Mouse (Mus musculus) kidney, adult 2 months (tissue): ENCODE measurements around the gene Limch1.

Experiments
- CTCF ChIP-seq: fragments of 200-500 bp; conservative IDR thresholded peaks from 2 replicates; pipeline ENCODE4 v1.5.1; 2011; ENCODE audit warnings: low read depth, mild to moderate bottlenecking, control low read depth, low read length, moderate library complexity, mixed read lengths; ENCODE audit not compliant: insufficient read depth, insufficient read length
- POLR2A ChIP-seq: fragments of 200-500 bp; IDR thresholded peaks from one replicate; pipeline ENCODE4 v1.6.1; 2011; ENCODE audit warnings: low read depth, low read length, control low read depth

DNA sequence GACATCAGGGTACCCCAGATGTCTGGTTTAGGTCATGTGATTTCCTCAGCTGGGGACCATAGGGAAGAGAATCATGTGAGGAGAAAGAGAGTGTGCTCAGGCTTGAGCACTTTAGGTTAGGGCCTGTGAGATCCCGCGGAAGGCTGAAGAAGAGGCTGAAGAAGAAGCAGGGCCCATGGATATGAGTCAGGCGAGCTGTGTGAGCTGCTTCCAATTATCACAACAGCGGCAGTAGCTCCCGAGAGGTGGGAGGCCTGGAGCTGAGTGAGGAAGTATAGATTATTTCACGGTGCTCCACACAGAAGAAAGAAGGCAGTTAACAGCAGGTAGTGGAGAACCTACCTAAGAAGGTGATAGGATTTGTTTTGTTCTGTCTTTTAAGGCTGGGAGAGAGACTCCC is 18.5 kb downstream of the Limch1 start:
- TF ChIP-seq CTCF (no peak), POLR2A (no peak)
